Mouse (Mus musculus) heart, postnatal 0 days (tissue): ENCODE results near the gene Ifih1. TPM values are rescaled to one million over a fixed set of nuclear protein-coding genes. Genes with fewer than 3 reads are reported as not detected.

ENCODE experiments used
- ATAC-seq: fragments of 200-750 bp; cut with Nextera tagmentation; 2 replicates; pipeline ENCODE4 v1.8.0; 2017; ENCODE audit warnings: low read depth, moderate number of reproducible peaks, moderate library complexity; ENCODE audit not compliant: insufficient read depth
- DNase-seq: peaks from one replicate; pipeline ENCODE4 v3.0.0-alpha.2; 2016; ENCODE audit warnings: low spot score
- H3K27ac ChIP-seq: fragments of 300-500 bp; sonication (generic); 2 replicates; pipeline ENCODE4 v1.5.1; 2014; ENCODE audit warnings: low read depth, mild to moderate bottlenecking
- H3K27me3 ChIP-seq: fragments of 300-500 bp; sonication (generic); 2 replicates; pipeline ENCODE4 v1.6.1; 2014; ENCODE audit warnings: low read length, mixed read lengths; ENCODE audit not compliant: control insufficient read depth, insufficient read depth
- H3K36me3 ChIP-seq: fragments of 300-500 bp; sonication (generic); replicated peaks from 2 replicates; pipeline ENCODE4 v1.6.1; 2014; ENCODE audit warnings: low read length, mixed read lengths; ENCODE audit not compliant: control insufficient read depth, insufficient read depth
- H3K4me1 ChIP-seq: fragments of 300-500 bp; sonication (generic); 2 replicates; pipeline ENCODE4 v1.6.1; 2014; ENCODE audit warnings: antibody characterized with exemption; ENCODE audit not compliant: control insufficient read depth, insufficient read depth
- H3K4me2 ChIP-seq: fragments of 300-500 bp; sonication (generic); 2 replicates; pipeline ENCODE4 v1.6.1; 2014; ENCODE audit warnings: low read depth, mild to moderate bottlenecking, low read length, moderate library complexity
- H3K4me3 ChIP-seq: fragments of 300-500 bp; sonication (generic); 2 replicates; pipeline ENCODE4 v1.5.1; 2014; ENCODE audit warnings: low read depth, low read length
- H3K9ac ChIP-seq: fragments of 300-500 bp; sonication (generic); replicated peaks from 2 replicates; pipeline ENCODE4 v1.6.1; 2014; ENCODE audit warnings: low read depth, low read length, mixed read lengths
- H3K9me3 ChIP-seq: fragments of 300-500 bp; sonication (generic); replicated peaks from 2 replicates; pipeline ENCODE4 v1.6.1; 2016; ENCODE audit warnings: low read length; ENCODE audit not compliant: control insufficient read depth
- CTCF ChIP-seq: IDR thresholded peaks from 2 replicates; pipeline ENCODE4 v1.5.1; 2016; ENCODE audit warnings: antibody characterized with exemption, control low read depth, low read depth
- EP300 ChIP-seq: IDR thresholded peaks from 2 replicates; pipeline ENCODE4 v1.6.1; 2016; ENCODE audit warnings: antibody characterized with exemption, low read depth
- WGBS: fragments of 180-500 bp; shearing (Covaris S2); extraction: QIAGEN DNeasy Blood & Tissue Kit; methylation state at CpG from one replicate; pipeline ENCODE4 v1.1.7; 2014; 5-methylcytosine and 5-hydroxymethylcytosine counted together
- polyA plus RNA-seq: library from polyadenylated mRNA; unstranded; fragments of >200 nt; fragmentation: Nextera tagmentation; extraction: Ambion mirVana; gene quantifications from 2 replicates; pipeline ENCODE4 v1.2.1, GENCODE M21; 2015
- total RNA-seq: library from RNA; depleted of rRNA; stranded (reverse); fragments of >200 nt; gene quantifications from 2 replicates; pipeline ENCODE4 v1.2.3, GENCODE M21; 2014; ENCODE audit warnings: low replicate concordance

The Ifih1 gene
- total and polyA plus RNA-seq, 2 experiments from 2014 or later = 2.1 to 3.2 TPM

DNA sequence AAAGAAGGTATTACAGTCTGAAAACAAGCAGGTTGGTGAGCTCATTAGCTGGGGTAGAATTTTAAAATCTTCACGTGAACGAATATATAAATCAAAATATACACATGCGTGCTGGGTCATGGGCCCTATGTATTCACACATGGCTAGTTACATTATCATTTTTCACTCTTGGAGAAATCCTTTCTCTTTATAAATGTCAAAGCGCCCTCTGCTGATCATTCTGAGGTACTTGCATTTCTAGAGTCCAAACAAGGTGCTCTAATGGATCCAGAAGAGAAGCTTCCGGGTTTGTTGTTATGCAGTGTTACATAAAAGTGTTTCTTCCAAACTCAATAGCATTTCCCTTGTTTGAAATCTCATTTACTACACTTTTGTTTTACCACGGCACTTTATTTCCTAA lies 15.6 kb downstream of the Ifih1 start:
- no peak overlapping the region for H3K4me3 ChIP-seq
- no peaks in the 10 kb centered on the region for H3K27me3 ChIP-seq
- 20% methylated on average over 6 of the region's 6 CpGs for WGBS
- TF ChIP-seq EP300 = no peak
- TF ChIP-seq CTCF = peak; percentile 61
- DNase-seq (peak; percentile 54), ATAC-seq (no peak)
- no peak overlapping the region for H3K9ac ChIP-seq
- 0 out of 2 replicates have a peak, but pooled peaks cover 3% of the 10 kb centered on the region for H3K36me3 ChIP-seq
- no peak overlapping the region for H3K27ac ChIP-seq
- no peak overlapping the region for H3K4me2 ChIP-seq
- H3K4me1 ChIP-seq = no peaks in the 10 kb centered on the region
- H3K9me3 ChIP-seq = no peaks in the 10 kb centered on the region

DNA sequence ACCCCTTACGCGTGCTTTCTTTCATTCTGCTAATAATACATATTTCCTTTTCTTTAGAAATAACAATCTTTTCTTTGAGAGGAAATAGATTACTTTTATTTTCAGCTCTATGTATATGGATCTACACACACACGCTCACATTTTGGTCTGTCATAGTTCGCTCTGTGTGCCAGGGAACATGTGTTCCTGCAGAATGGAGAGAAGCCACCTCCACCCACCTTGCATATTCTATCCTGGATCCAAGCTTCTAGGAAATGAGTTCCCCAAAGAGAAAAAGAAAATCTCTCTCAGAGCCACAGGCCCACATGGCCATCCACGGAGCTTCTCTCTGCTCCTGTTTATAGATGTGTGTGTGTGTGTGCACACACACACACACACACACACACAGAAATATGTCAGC lies 17.7 kb downstream of the Ifih1 start:
- TF ChIP-seq EP300 (no peak), CTCF (no peak)
- WGBS = 83% methylated on average over 5 of the region's 5 CpGs
- H3K9ac ChIP-seq = no peak overlapping the region
- H3K4me3 ChIP-seq = no peak overlapping the region
- H3K27ac ChIP-seq = no peak overlapping the region
- H3K27me3 ChIP-seq = no peaks in the 10 kb centered on the region
- no peak for DNase-seq
- H3K9me3 ChIP-seq = no peaks in the 10 kb centered on the region
- H3K4me2 ChIP-seq = no peak overlapping the region
- ATAC-seq = no peak
- no peaks in the 10 kb centered on the region for H3K4me1 ChIP-seq
- no peaks in the 10 kb centered on the region for H3K36me3 ChIP-seq

GRCm38 (mm10) chr2:62627728-62628127 lies 18.3 kb downstream of the Ifih1 start:
- peak; percentile 54 for TF ChIP-seq CTCF
- no peak for TF ChIP-seq EP300
- H3K27me3 ChIP-seq = no peaks in the 10 kb centered on the region
- H3K36me3 ChIP-seq = no peaks in the 10 kb centered on the region
- ATAC-seq = no peak
- no peak overlapping the region for H3K4me3 ChIP-seq
- DNase-seq = no peak
- H3K9ac ChIP-seq = no peak overlapping the region
- 7% methylated on average over 5 of the region's 5 CpGs for WGBS
- no peaks in the 10 kb centered on the region for H3K4me1 ChIP-seq
- no peaks in the 10 kb centered on the region for H3K9me3 ChIP-seq
- H3K4me2 ChIP-seq = no peak overlapping the region
- no peak overlapping the region for H3K27ac ChIP-seq

DNA sequence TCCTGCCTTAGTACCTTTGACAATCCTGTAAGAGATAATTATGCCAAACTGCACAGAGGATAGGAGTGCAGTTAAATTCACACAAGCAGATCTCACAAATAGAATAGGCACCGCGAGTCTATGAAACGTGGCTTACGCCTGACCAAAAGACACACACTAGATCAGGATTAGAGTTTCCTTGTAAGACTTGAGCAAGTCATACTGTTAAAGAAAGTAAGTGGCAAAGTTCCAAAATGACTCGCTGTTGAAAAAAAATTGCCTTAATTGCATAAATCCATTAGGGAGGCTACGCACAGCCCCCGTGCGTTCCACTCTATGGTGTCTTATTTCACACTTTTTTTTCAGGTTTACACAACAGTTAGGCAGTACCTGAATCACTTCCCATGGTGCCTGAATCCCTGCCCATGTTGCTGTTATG lies 23.0 kb downstream of the Ifih1 start:
- ATAC-seq (no peak), DNase-seq (no peak)
- Histone ChIP-seq H3K36me3 (no peaks in the 10 kb centered on the region), H3K4me3 (no peak overlapping the region), H3K27ac (no peak overlapping the region), H3K9ac (no peak overlapping the region), H3K27me3 (no peaks in the 10 kb centered on the region), H3K9me3 (no peaks in the 10 kb centered on the region), H3K4me1 (no peaks in the 10 kb centered on the region), H3K4me2 (no peak overlapping the region)
- WGBS = 81% methylated on average over 8 of the region's 8 CpGs
- TF ChIP-seq EP300 = no peak
- TF ChIP-seq CTCF = no peak

DNA sequence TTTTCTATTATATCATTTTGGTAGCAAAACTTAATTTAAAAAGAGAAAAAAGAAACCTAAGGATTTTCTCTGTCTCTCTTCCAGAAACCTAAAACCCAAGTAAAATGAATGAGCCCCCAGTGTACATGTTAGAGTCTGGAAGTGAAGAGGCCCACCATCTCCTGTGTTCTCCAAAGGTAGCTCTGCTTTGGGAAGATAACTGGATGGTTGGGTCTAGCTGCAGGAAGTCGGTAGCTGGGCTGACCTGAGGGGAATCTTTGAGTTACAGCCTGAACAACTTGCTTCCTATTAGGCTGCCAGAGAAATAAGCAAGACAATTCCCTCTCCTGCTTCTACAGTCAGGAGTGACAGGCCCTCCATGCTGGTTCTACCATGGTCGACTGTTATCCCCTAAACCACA lies 26.4 kb downstream of the Ifih1 start:
- Histone ChIP-seq H3K4me1 (no peaks in the 10 kb centered on the region), H3K36me3 (peaks cover 2% of the 10 kb centered on the region; the same call in 1 of the 2 replicates), H3K27me3 (no peaks in the 10 kb centered on the region), H3K27ac (no peak overlapping the region), H3K4me2 (no peak overlapping the region), H3K9ac (no peak overlapping the region), H3K4me3 (no peak overlapping the region), H3K9me3 (no peaks in the 10 kb centered on the region)
- DNase-seq = no peak
- TF ChIP-seq EP300 (no peak), CTCF (no peak)
- ATAC-seq = no peak
- 44% methylated on average over 2 of the region's 2 CpGs for WGBS

DNA sequence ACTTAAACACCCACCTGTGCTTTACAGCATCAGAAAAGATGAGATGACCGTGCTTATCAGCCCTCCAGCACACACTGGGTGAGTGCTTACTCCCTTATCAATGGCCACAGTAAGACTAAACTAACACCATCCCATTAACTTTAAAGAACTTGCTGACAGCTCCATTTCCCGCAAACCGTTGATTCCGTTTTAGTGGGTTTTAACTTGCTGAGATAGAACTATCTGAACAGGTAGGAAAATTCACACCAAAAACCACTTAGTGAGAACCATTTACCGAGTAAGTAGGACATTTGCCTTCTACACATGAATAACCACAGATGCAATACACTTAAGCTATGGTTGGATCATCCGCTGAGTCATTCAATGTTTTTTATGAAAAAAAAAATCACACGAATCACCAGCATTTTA lies 27.1 kb downstream of the Ifih1 start:
- no peaks in the 10 kb centered on the region for H3K27me3 ChIP-seq
- H3K27ac ChIP-seq = no peak overlapping the region
- no peak overlapping the region for H3K9ac ChIP-seq
- no peaks in the 10 kb centered on the region for H3K4me1 ChIP-seq
- 44% methylated on average over 7 of the region's 7 CpGs for WGBS
- peaks cover 5% of the 10 kb centered on the region; the same call in 1 of the 2 replicates for H3K36me3 ChIP-seq
- no peak overlapping the region for H3K4me2 ChIP-seq
- no peaks in the 10 kb centered on the region for H3K9me3 ChIP-seq
- no peak for DNase-seq
- no peak for ATAC-seq
- no peak for TF ChIP-seq EP300
- TF ChIP-seq CTCF = no peak
- H3K4me3 ChIP-seq = no peak overlapping the region
